Mouse (Mus musculus) testis, adult 2 months (tissue): ENCODE results near the gene Tbc1d8.

Experiments
- CTCF ChIP-seq: fragments of 200-500 bp; IDR thresholded peaks from 2 replicates; pipeline ENCODE4 v1.5.1; 2012; ENCODE audit warnings: low read depth, mild to moderate bottlenecking, inconsistent platforms, low read length, moderate library complexity; ENCODE audit not compliant: control insufficient read depth, insufficient read depth, insufficient replicate concordance
- POLR2A ChIP-seq: fragments of 200-500 bp; IDR thresholded peaks from 2 replicates; pipeline ENCODE4 v1.6.1; 2012; ENCODE audit warnings: low read depth, mild to moderate bottlenecking, inconsistent platforms, low read length, moderate library complexity; ENCODE audit not compliant: control insufficient read depth

DNA sequence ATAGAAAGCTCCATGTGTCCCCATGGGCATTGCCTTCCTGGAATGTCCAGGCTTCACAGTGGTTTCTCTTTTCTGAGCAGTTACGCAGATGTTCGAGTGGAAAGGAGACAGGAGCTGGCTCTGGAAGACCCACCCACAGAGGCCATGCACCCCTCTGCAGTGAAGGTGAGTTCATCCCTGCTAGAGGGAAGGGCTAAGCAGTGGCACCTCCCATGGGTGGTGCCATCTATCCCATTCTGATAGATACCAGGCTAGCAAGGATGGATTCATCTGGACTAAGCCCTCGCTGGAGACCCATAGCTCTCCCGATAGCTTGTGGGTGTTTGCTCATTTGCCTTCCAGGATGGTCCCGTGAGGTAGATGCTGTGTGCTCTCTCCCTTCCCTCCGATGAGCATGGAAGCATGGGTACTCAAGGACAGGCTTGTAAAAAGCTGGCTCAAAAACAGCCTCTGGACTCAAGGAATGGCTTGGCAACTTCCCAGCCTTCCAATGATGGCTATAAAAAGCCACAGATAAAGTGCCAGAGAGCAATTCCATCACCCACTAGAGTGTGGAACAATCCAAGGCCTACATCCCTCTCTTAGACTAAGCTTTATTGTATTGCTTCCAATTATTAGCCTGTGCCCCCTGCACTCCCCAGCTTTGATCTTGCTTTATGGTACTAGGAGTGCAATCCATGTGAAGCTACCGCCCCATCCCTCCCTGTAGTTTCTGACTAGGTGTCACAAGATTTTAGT, 147.5 kb downstream of the Tbc1d8 start:
- TF ChIP-seq CTCF (no peak), POLR2A (no peak)
